In the genomic region with DNA sequence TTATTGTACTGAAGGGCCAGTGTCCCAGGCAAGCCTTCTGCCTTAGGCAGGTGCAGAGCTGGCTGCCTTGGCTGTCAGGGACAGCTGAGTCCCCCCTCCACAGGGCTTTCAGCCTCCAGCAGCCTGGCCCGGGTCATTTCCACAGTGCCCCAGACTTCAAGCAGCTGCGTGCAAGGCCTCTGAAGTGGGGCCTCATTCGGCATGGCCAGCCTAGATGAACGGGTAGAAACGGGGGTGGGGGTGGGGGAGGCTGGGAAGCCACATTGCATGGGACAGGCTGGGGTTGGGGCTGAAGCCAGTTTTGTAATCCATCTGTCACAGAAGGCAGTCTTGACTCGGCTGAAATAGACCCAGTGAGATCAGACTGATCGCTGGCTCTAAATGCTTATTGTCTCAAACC, we compare ENCODE assay signal across 12 mouse cellular contexts. TPM values are rescaled to one million over a fixed set of nuclear protein-coding genes. Genes with fewer than 3 reads are reported as not detected.
A peak's percentile ranks its signal among the peaks of the same experiment; 100 is the strongest.
DNase-seq lines count a peak whose midpoint lies in the region; ATAC-seq and TF ChIP-seq lines count a peak whose summit lies in the region.
"Had no signal": no experiment of that assay in that cellular context is flagged by ENCODE, and none has a peak within 500 bp of the region (broad histone marks: within the 10 kb centered on the region; RNA-seq: fewer than 3 reads in every experiment).

No protein-coding gene starts in this region.

- H3K4me3 ChIP-seq in kidney, embryonic 14.5 days (ENCODE audit: low read length): no peak overlapping the region
- no peak overlapping the region for H3K4me3 ChIP-seq in kidney, adult 2 months (ENCODE audit: insufficient read depth, low read depth, low read length)
- no peak overlapping the region for H3K4me3 ChIP-seq in forebrain, embryonic 10.5 days
- no peak overlapping the region for H3K4me3 ChIP-seq in hindbrain, embryonic 16.5 days (ENCODE audit: low read length)
- no peak overlapping the region for H3K4me3 ChIP-seq in midbrain, embryonic 15.5 days
- H3K4me3 ChIP-seq in lung, postnatal 0 days (ENCODE audit: low read depth, low read length): no peak overlapping the region
- H3K4me3 ChIP-seq: heart, embryonic 12.5 days had no signal

- no peak for TF ChIP-seq CTCF in kidney, adult 2 months (conservative IDR thresholded peaks at IDR 0.05; ENCODE audit: insufficient read depth, insufficient read length, low read depth, low read length)
- no peak for TF ChIP-seq CTCF in lung, postnatal 0 days (IDR thresholded peaks at IDR 0.05)

- DNase-seq in kidney, adult 2 months: no peak
- DNase-seq in forebrain, embryonic 10.5 days (ENCODE audit: extremely low spot score, low spot score): no peak
- no peak for DNase-seq in layer of hippocampus, adult 11-12 months (ENCODE audit: low spot score)
- no peak for DNase-seq in lung, postnatal 0 days (ENCODE audit: low spot score)
- no peak for DNase-seq in adrenal gland, postnatal 4 days (ENCODE audit: low spot score in 2 of 2)
- DNase-seq: adrenal gland, adult 2 months; cerebellum, adult 9-10 months; kidney, adult 11 months had no signal

- no peak overlapping the region for H3K27ac ChIP-seq in kidney, embryonic 14.5 days (ENCODE audit: low read depth, low read length)
- no peak overlapping the region for H3K27ac ChIP-seq in kidney, adult 2 months (ENCODE audit: insufficient read depth, low read depth, low read length)
- H3K27ac ChIP-seq in forebrain, embryonic 10.5 days: peak overlapping the region; percentile 83
- H3K27ac ChIP-seq in hindbrain, embryonic 16.5 days (ENCODE audit: low read depth, low read length): peak overlapping the region; percentile 14; the same call in 1 of the 2 replicates
- peak overlapping the region; percentile 22; the same call in 1 of the 2 replicates for H3K27ac ChIP-seq in midbrain, embryonic 15.5 days
- H3K27ac ChIP-seq in lung, postnatal 0 days (ENCODE audit: low read length): no peak overlapping the region

- H3K4me1 ChIP-seq in kidney, embryonic 14.5 days (ENCODE audit: control insufficient read depth, insufficient read depth, low read length): peaks cover 4% of the 10 kb centered on the region; the same call in 1 of the 2 replicates
- H3K4me1 ChIP-seq in kidney, adult 2 months (ENCODE audit: control insufficient read depth, insufficient read depth, low read length): no peaks in the 10 kb centered on the region
- H3K4me1 ChIP-seq in forebrain, embryonic 10.5 days: peaks cover 50% of the 10 kb centered on the region
- peaks cover 5% of the 10 kb centered on the region for H3K4me1 ChIP-seq in hindbrain, embryonic 16.5 days (ENCODE audit: control insufficient read depth, insufficient read depth, low read depth, low read length)
- H3K4me1 ChIP-seq in midbrain, embryonic 15.5 days: peaks cover 20% of the 10 kb centered on the region
- H3K4me1 ChIP-seq in lung, postnatal 0 days (ENCODE audit: insufficient read depth, low read depth, low read length): no peaks in the 10 kb centered on the region

- no peaks in the 10 kb centered on the region for H3K36me3 ChIP-seq in kidney, embryonic 14.5 days (ENCODE audit: control insufficient read depth, insufficient read depth, low read length)
- H3K36me3 ChIP-seq in kidney, adult 2 months (ENCODE audit: control insufficient read depth, insufficient read depth, low read length): no peaks in the 10 kb centered on the region
- no peaks in the 10 kb centered on the region for H3K36me3 ChIP-seq in forebrain, embryonic 10.5 days (replicated peaks)
- H3K36me3 ChIP-seq in hindbrain, embryonic 16.5 days (ENCODE audit: control insufficient read depth, insufficient read depth, low read length): no peaks in the 10 kb centered on the region
- H3K36me3 ChIP-seq in midbrain, embryonic 15.5 days (replicated peaks): no peaks in the 10 kb centered on the region
- no peaks in the 10 kb centered on the region for H3K36me3 ChIP-seq in lung, postnatal 0 days (ENCODE audit: insufficient read depth, low read length)
- H3K36me3 ChIP-seq: heart, embryonic 12.5 days had no signal

- H3K27me3 ChIP-seq in kidney, embryonic 14.5 days (ENCODE audit: control insufficient read depth, insufficient read depth, low read length): no peaks in the 10 kb centered on the region; the same call in 1 of the 2 replicates
- no peaks in the 10 kb centered on the region for H3K27me3 ChIP-seq in kidney, adult 2 months (replicated peaks; ENCODE audit: control insufficient read depth, insufficient read depth, low read length)
- H3K27me3 ChIP-seq in forebrain, embryonic 10.5 days (ENCODE audit: poor library complexity, severe bottlenecking): peaks cover 9% of the 10 kb centered on the region; the same call in 1 of the 2 replicates
- no peaks in the 10 kb centered on the region for H3K27me3 ChIP-seq in hindbrain, embryonic 16.5 days (replicated peaks; ENCODE audit: control insufficient read depth, insufficient read depth, low read length)
- no peaks in the 10 kb centered on the region for H3K27me3 ChIP-seq in midbrain, embryonic 15.5 days (replicated peaks)
- H3K27me3 ChIP-seq in lung, postnatal 0 days (replicated peaks; ENCODE audit: insufficient read depth, low read length): no peaks in the 10 kb centered on the region

- no peak overlapping the region for H3K9ac ChIP-seq in kidney, embryonic 14.5 days (ENCODE audit: low read depth, low read length)
- peak overlapping the region; percentile 41; the same call in 1 of the 2 replicates for H3K9ac ChIP-seq in hindbrain, embryonic 16.5 days (ENCODE audit: low read depth, low read length)
- H3K9ac ChIP-seq in midbrain, embryonic 15.5 days: no peak overlapping the region
- no peak overlapping the region for H3K9ac ChIP-seq in lung, postnatal 0 days (replicated peaks; ENCODE audit: low read depth)
- H3K9ac ChIP-seq: heart, embryonic 12.5 days had no signal

- no peak for TF ChIP-seq POLR2A in kidney, adult 2 months (IDR thresholded peaks at IDR 0.05; ENCODE audit: low read depth, low read length)

- 20% methylated on average over 7 of the region's 7 CpGs for WGBS in kidney, embryonic 14.5 days
- WGBS in kidney, adult 2 months: 55% methylated on average over 7 of the region's 7 CpGs
- 34% methylated on average over 7 of the region's 7 CpGs for WGBS in forebrain, embryonic 10.5 days
- 19% methylated on average over 7 of the region's 7 CpGs for WGBS in hindbrain, embryonic 16.5 days
- WGBS in midbrain, embryonic 15.5 days: 14% methylated on average over 7 of the region's 7 CpGs
- WGBS in lung, postnatal 0 days: 28% methylated on average over 7 of the region's 7 CpGs

- H3K4me2 ChIP-seq in kidney, embryonic 14.5 days (replicated peaks; ENCODE audit: low read depth, low read length): no peak overlapping the region
- H3K4me2 ChIP-seq in hindbrain, embryonic 16.5 days (ENCODE audit: low read length): no peak overlapping the region
- H3K4me2 ChIP-seq in midbrain, embryonic 15.5 days: no peak overlapping the region
- H3K4me2 ChIP-seq in lung, postnatal 0 days (replicated peaks; ENCODE audit: low read depth, low read length): no peak overlapping the region
- H3K4me2 ChIP-seq: heart, embryonic 12.5 days had no signal

- ATAC-seq in kidney, embryonic 14.5 days (ENCODE audit: low FRiP score, low TSS enrichment): peak; percentile 48; the same call in 1 of the 2 replicates
- ATAC-seq in hindbrain, embryonic 16.5 days: peak; percentile 60; the same call in 1 of the 2 replicates
- peak; percentile 34; the same call in 1 of the 2 replicates for ATAC-seq in midbrain, embryonic 15.5 days (replicated peaks)
- no peak for ATAC-seq in lung, postnatal 0 days

- TF ChIP-seq EP300 in lung, postnatal 0 days (IDR thresholded peaks at IDR 0.05): no peak

- no peaks in the 10 kb centered on the region for H3K9me3 ChIP-seq in kidney, embryonic 14.5 days (ENCODE audit: control insufficient read depth, low read length)
- peaks cover 5% of the 10 kb centered on the region; the same call in 1 of the 2 replicates for H3K9me3 ChIP-seq in forebrain, embryonic 10.5 days
- no peaks in the 10 kb centered on the region for H3K9me3 ChIP-seq in hindbrain, embryonic 16.5 days (ENCODE audit: control insufficient read depth, low read length)
- H3K9me3 ChIP-seq in midbrain, embryonic 15.5 days: no peaks in the 10 kb centered on the region
- no peaks in the 10 kb centered on the region for H3K9me3 ChIP-seq in lung, postnatal 0 days (ENCODE audit: low read length)

RNA-seq across cellular contexts. Expression of a gene that starts 26.4 kb away (rescaled TPM):
- 3.6 and 4.2 TPM in 2 replicates for polyA plus RNA-seq in kidney, embryonic 14.5 days (2014; fragmentation: Nextera tagmentation; extraction: Ambion mirVana)
- 2.8 and 3.6 TPM in 2 replicates for polyA plus RNA-seq in kidney, adult 2 months (2012; rRNA removed)
- 11.2 and 11.3 TPM in 2 replicates for polyA plus RNA-seq in forebrain, embryonic 10.5 days (2016; fragmentation: Nextera tagmentation; extraction: Ambion mirVana)
- polyA plus RNA-seq in hindbrain, embryonic 16.5 days (2015; fragmentation: Nextera tagmentation; extraction: Ambion mirVana): 23.8 and 34.7 TPM in 2 replicates
- polyA plus RNA-seq in midbrain, embryonic 15.5 days (2015; fragmentation: Nextera tagmentation; extraction: Ambion mirVana): 70.6 and 71.3 TPM in 2 replicates
- polyA plus RNA-seq in lung, postnatal 0 days (2015; fragmentation: Nextera tagmentation; extraction: Ambion mirVana): 0.56 TPM in 2 replicates
- 1 to 10 TPM; 8.8 to 8.9 TPM for total RNA-seq in adrenal gland, postnatal 4 days (2021)

Comparison
In these comparisons a context has a peak if more than half of its experiments do, and no peak if none do; other contexts are left out.
1. H3K27ac ChIP-seq: peak in forebrain, embryonic 10.5 days (single experiment), hindbrain, embryonic 16.5 days (single experiment) and midbrain, embryonic 15.5 days (single experiment); none in kidney, embryonic 14.5 days (single experiment), kidney, adult 2 months (single experiment) and lung, postnatal 0 days (single experiment).